Mouse (Mus musculus) spleen, embryonic (tissue): ENCODE data around the gene Ltbp4.

Experiments
- CTCF ChIA-PET: fragments of 350-600 bp; sonication (Branson Sonifier 250); formaldehyde crosslinking; loops from one replicate; lab custom pipeline; 2022; lab: Charles Lee

The Ltbp4 gene

GRCm38 (mm10) chr7:27356861-27357594 is 19.5 kb upstream of the Ltbp4 start, which contains the start of gene Gm20479:
TSS of gene Gm20479 (minus strand) at chr7:27357419.
- CTCF ChIA-PET: interaction anchor here (0.7 to 1.1 kb wide), 2 partner anchors 10 to 23 kb away, joined by 3 to 5 read pairs; no protein-coding TSS in a partner anchor

GRCm38 (mm10) chr7:27356248-27356647 is 18.8 kb upstream of the Ltbp4 start:
- CTCF ChIA-PET: interaction anchor here (0.7 to 1.1 kb wide), 2 partner anchors 11 to 22 kb away, joined by 3 to 5 read pairs; no protein-coding TSS in a partner anchor

DNA sequence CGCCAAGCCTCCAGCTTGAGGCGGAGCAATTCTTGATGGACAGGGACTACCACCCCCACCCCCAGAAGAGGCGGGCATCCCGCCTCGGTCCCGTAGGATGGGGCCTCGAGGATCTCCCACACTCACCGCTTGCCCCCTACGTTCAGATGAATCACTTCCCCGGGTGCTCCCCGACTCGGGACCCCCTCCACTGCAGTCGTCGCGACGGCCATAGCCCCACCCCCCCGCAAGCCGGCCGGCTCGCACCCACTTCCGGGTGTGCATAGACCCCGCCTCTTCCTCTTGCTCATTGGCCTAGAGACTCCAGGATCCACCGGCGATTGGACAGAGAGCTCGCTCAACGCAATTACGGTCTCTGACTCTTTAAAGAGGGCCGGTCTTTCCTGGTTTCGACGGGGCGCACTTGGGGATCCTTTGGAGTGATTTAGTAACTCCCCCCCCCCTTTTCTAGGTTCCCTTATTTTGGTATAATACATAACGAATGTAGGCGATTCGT is 18.3 kb upstream of the Ltbp4 start, which contains the start of gene Shkbp1:
Shkbp1 (minus strand) TSS at position 275 of the 496 bp plus-strand sequence.
- CTCF ChIA-PET: no interaction called here

GRCm38 (mm10) chr7:27355261-27355660 is 17.8 kb upstream of the Ltbp4 start:
- CTCF ChIA-PET: no interaction called here

- CTCF ChIA-PET: no interaction called here
Measured at GRCm38 (mm10) chr7:27354783-27355182, 17.3 kb upstream of the Ltbp4 start.

GRCm38 (mm10) chr7:27354144-27354543 is 16.7 kb upstream of the Ltbp4 start:
- CTCF ChIA-PET: interaction anchor here (0.6 kb wide), 1 partner anchor 95 kb away, joined by 6 read pairs; no protein-coding TSS in a partner anchor

GRCm38 (mm10) chr7:27345444-27345843 is 8.0 kb upstream of the Ltbp4 start:
- CTCF ChIA-PET: no interaction called here

DNA sequence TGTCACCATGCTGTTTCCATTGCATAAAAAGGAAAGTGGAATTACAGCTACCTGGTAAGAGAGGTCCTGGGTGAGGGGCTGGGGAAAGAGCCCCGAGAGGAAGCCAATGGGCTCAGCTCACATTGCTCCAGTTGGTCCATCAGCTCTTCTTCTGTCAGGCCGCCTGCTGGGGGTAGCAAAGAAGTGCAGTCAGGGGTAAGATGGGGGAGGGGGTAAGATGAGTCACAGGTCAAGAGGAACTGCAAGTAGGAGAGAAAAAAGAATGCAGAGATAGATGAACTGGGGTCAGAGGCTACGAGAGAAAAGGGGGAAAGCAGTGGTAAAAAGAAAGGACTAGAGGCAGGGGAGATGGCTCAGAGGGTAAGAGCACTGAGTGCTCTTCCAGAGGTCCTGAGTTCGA is 5.1 kb upstream of the Ltbp4 start:
- CTCF ChIA-PET: interaction anchor here (1.1 kb wide), 1 partner anchor 26 kb away, joined by 3 read pairs; no protein-coding TSS in a partner anchor

- CTCF ChIA-PET: no interaction called here
Measured at GRCm38 (mm10) chr7:27339519-27339918, 2.0 kb upstream of the Ltbp4 start.

- CTCF ChIA-PET: no interaction called here
Measured at GRCm38 (mm10) chr7:27339114-27339513, 1.6 kb upstream of the Ltbp4 start.

- CTCF ChIA-PET: interaction anchor here (2.3 kb wide), 1 partner anchor 49 kb away, joined by 14 read pairs; no protein-coding TSS in a partner anchor
Measured at GRCm38 (mm10) chr7:27335928-27336823, 1.3 kb downstream of the Ltbp4 start.

DNA sequence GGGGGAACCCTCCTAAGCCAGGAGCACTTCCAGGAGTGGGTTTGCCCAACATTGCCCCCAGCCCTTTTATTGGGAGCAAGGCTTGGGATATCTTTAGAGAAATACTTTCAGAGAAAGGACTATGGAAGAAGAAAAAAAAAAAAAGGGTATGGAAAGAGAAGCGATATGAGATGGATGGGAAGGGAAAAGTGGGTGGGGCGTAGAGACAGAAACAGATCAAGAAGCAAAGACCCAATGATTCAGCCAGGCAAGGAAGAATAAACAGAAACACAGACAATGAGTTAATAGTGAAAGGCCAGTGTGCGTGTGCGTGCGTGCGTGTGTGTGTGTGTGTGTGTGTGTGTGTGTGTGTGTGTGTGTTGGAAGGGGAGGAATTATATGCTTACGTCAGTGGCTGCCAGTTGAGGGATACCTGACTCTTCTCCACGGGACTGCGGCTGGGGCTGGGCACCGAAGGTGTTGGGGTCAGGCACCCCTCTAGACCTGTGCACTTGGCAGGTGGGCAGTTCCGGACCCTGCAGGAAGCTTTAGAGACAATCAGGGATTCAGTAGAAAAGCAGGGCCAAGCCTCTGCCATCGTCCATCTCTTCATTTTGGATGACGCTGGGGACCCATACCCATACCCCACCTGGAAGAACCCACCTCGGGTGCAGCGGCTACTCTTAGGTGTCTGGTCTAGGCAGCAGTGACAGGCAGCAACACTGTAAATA is 2.3 kb downstream of the Ltbp4 start:
- CTCF ChIA-PET: interaction anchor here (0.7 to 2.3 kb wide), 3 partner anchors 50 to 286 kb away, joined by 8 to 14 read pairs (median 9); no protein-coding TSS in a partner anchor

GRCm38 (mm10) chr7:27334405-27334911 is 3.0 kb downstream of the Ltbp4 start:
- CTCF ChIA-PET: interaction anchor here (0.5 to 2.3 kb wide), 5 partner anchors 22 to 286 kb away, joined by 3 to 14 read pairs (median 9); no protein-coding TSS in a partner anchor

DNA sequence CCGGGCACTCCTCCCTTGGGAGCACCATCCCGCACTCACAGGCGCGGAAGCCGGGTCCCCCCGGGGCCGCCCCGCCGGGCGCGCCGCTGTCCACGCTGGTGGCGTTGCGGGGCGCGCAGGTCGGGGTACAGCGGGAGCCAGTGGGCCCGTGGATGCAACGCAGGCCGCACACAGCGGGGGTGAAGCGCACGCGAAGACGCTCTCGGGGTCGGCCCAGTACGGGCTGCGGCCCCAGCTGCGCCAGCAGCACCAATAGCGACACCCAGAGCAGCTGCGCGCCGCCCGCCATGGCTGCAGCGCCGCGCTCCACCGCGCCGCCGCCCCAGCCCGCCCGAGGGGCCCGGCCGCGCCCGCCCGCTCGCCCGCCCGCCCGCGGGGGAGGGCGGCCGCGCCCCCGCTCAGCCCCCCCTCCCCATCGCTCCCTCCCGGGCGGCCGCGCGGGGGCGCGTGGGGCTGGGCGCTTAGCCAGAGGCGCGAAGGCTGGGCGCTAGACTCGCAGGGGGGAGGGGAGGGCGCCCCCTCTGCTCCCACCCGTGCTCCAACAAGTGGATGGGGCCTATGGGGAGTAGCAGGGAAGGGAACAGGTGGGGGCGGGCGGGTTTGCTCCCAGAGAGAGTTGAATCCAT is 4.1 kb downstream of the Ltbp4 start:
- CTCF ChIA-PET: interaction anchor here (0.5 to 2.3 kb wide), 11 partner anchors 23 to 1597 kb away, joined by 3 to 21 read pairs (median 5); no protein-coding TSS in a partner anchor

DNA sequence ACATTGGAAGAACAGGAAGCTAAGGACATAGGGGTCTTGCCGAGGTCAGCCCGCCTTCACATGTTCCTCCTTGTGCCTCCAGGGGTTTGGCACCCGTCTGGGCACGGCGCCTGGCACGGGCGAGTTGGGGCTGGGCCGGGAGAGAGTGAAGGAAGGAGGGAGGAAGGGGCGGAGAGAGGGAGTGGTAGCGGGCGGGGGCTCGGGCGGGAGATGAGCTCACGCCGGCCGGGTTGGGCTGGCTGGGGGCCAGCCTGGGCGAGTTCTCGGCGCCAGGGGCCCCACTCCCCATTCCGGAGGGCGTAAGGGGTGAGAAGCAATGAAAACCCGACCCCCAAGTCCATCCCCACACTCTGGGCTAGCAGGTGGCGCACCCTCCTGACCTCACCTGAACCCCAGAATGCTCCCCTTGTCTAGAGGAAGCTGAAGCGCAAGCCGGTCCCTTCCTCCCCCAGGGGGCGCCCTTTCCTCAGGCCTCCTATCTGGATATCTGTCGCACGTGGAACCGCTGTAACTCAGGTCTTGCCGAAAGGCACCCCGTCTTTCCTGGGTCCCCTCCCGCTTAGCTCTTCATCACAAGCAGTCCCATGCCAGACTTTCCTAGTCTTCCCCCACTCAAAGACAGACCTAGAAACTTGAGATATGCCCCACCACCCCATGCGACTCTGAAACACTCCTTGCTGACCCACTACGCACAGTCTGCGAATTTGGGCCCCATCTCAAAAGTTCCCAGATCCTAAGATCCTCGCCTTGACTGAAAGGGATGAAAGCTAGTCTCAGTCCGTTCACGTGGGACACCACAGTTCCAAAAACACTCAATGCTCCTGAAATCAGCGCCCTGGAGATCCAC is 4.9 kb downstream of the Ltbp4 start:
- CTCF ChIA-PET: interaction anchor here (0.5 to 0.7 kb wide), 5 partner anchors 23 to 403 kb away, joined by 3 to 21 read pairs (median 4); no protein-coding TSS in a partner anchor

DNA sequence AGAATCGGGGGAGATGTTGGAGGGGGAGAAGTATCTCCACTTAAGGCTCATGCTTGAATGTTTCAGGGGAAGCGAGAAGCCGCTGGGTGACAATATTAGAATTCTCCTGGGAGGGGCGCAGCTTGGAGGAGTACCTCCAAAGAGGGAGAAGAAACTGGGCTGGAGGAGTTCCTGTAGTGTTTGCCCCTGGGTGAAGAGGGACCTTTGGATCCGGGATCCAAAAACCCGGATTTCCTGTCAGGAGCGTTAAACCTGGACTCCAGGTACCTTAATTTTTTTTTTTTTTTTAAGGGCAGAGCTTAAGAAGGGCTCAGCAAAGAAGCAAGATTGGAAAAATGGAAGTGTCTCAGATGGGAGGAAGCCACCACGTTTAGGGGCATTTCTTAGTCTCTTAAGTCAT is 5.6 kb downstream of the Ltbp4 start:
- CTCF ChIA-PET: interaction anchor here (0.7 to 1.2 kb wide), 2 partner anchors 53 to 93 kb away, joined by 4 to 5 read pairs; no protein-coding TSS in a partner anchor

DNA sequence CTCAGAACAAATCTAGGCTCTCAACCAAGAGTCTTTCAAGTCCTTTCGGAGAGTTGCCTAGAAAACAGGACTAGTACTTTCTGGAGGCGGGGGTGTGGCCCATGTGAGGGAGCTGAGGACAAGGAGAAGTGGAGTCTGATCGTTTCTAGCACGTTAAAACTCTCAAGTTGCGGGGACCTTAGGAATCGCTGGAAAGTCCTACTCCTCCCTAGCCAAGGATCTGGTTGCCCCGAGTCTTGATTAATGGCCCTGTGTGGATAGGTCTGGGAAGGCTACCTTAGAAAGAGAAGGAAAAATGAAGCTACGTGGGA is 6.0 kb downstream of the Ltbp4 start:
- CTCF ChIA-PET: interaction anchor here (1.2 kb wide), 1 partner anchor 54 kb away, joined by 5 read pairs; no protein-coding TSS in a partner anchor

- CTCF ChIA-PET: interaction anchor here (1.2 kb wide), 1 partner anchor 54 kb away, joined by 5 read pairs; no protein-coding TSS in a partner anchor
Measured at GRCm38 (mm10) chr7:27330709-27331540, 6.6 kb downstream of the Ltbp4 start.
